Mouse (Mus musculus) heart, adult 2 months (tissue): ENCODE data around the gene Ptprn. TPM values are rescaled to one million over a fixed set of nuclear protein-coding genes. Genes with fewer than 3 reads are reported as not detected.

Source experiments
- DNase-seq, 2 experiments: peaks; one replicate each; pipeline ENCODE4 v3.0.0; 2021
- H3K27ac ChIP-seq: fragments of 200-600 bp; 2 replicates; pipeline ENCODE4 v1.8.1; 2022
- H3K27me3 ChIP-seq: fragments of 200-500 bp; 2 replicates; pipeline ENCODE4 v1.6.1; 2012; ENCODE audit warnings: mild to moderate bottlenecking, low read length, inconsistent platforms, mixed read lengths; ENCODE audit not compliant: control insufficient read depth, insufficient read depth
- H3K36me3 ChIP-seq: fragments of 200-500 bp; 2 replicates; pipeline ENCODE4 v1.6.1; 2012; ENCODE audit warnings: low read length, inconsistent platforms; ENCODE audit not compliant: control insufficient read depth, insufficient read depth
- H3K4me1 ChIP-seq: fragments of 200-500 bp; 2 replicates; pipeline ENCODE4 v1.6.1; 2011; ENCODE audit warnings: low read length; ENCODE audit not compliant: control insufficient read depth, insufficient read depth
- H3K4me3 ChIP-seq: fragments of 200-600 bp; 2 replicates; pipeline ENCODE4 v1.8.1; 2022
- H3K79me2 ChIP-seq: fragments of 200-500 bp; replicated peaks from 2 replicates; pipeline ENCODE4 v1.6.1; 2012; ENCODE audit warnings: mild to moderate bottlenecking, inconsistent platforms, low read length, moderate library complexity, mixed read lengths; ENCODE audit not compliant: control insufficient read depth, insufficient read depth
- H3K9ac ChIP-seq: fragments of 200-500 bp; 2 replicates; pipeline ENCODE4 v1.6.1; 2012; ENCODE audit warnings: low read depth, mild to moderate bottlenecking, control low read depth, inconsistent platforms, low read length, mixed read lengths
- CTCF ChIP-seq: fragments of 200-600 bp; IDR thresholded peaks from 2 replicates; pipeline ENCODE4 v1.8.1; 2022; ENCODE audit warnings: antibody characterized with exemption, mild to moderate bottlenecking, moderate library complexity
- EP300 ChIP-seq: fragments of 200-500 bp; IDR thresholded peaks from 2 replicates; pipeline ENCODE4 v1.6.1; 2011; ENCODE audit warnings: low read depth, low read length, control low read depth; ENCODE audit not compliant: insufficient read depth
- POLR2A ChIP-seq: fragments of 200-500 bp; IDR thresholded peaks from 2 replicates; pipeline ENCODE4 v1.6.1; 2011; ENCODE audit warnings: mild to moderate bottlenecking, low read depth, low read length, control low read depth; ENCODE audit not compliant: insufficient read depth
- WGBS: fragments of 180-500 bp; shearing (Covaris S2); methylation state at CpG from one replicate; pipeline ENCODE4 v1.1.7; 2018; 5-methylcytosine and 5-hydroxymethylcytosine counted together
- intact Hi-C: fragments of 180-260 bp; cut with DNase I; formaldehyde crosslinking; loops from one replicate; pipeline ENCODE4 v1.15.1; 2025
- polyA plus RNA-seq: library from polyadenylated mRNA; depleted of rRNA; stranded (reverse); fragments of >200 nt; gene quantifications from 2 replicates; pipeline ENCODE4 v1.2.3, GENCODE M21; 2012
- total RNA-seq, 2 experiments: library from RNA; stranded (reverse); gene quantifications; 2 replicates each; pipeline ENCODE4 v1.2.3; 2021

Gene Ptprn
- total and polyA plus RNA-seq, 3 experiments: 1.1 to 3.2 (median 1.8) TPM

DNA sequence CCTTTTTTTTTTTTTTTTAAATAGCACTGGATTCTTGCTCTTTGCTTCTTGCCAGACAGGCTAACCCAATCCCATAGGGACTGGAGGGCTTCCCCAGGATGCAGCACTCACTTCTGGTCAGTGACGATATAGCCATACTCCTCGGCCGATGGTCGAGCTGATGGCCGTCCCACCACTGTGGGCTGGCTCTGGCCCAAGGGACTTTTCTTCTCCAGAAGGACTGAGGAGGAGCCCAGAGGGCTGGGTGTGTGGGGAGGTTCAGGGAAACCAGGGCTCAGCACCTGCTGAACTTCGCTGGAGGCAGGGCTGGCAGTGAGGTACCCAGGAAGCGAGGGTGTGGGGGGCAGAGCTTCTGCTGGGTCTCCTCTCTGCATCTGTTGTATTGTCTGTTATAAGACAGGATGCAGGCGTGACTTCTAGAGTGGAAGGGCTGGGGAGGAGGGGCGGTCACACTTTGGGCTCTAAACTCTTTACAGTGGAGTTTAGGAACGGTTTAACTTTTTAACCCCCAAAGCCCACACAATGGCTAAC lies 8.7 kb downstream of the Ptprn start:
- Histone ChIP-seq H3K9ac (no peak overlapping the region), H3K4me1 (peaks cover 2% of the 10 kb centered on the region), H3K27me3 (no peaks in the 10 kb centered on the region), H3K36me3 (no peaks in the 10 kb centered on the region), H3K79me2 (no peaks in the 10 kb centered on the region), H3K27ac (no peak overlapping the region), H3K4me3 (no peak overlapping the region)
- TF ChIP-seq EP300 (no peak), CTCF (no peak), POLR2A (no peak)
- WGBS: 28% methylated on average over 10 of the region's 10 CpGs
- intact Hi-C loops: no loop called here
- no peak for DNase-seq

DNA sequence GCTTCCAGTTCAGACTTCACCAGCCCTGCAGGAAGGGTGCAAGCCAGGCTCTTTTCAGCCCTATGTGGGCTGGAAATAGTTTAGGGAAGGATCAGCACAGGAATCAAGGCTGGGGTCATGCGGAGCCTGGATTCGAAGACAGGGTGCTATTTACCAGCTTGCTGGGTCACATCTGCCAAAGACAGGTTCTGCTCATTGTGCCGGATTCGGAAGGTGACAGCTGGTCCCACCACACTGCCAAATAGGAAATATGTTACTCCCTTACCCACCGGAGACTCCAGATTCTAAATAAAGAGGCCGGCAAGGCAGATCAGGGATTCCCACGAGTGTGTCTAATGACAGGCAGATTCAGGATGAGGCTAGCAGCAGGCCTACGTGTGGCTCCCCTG lies 9.7 kb downstream of the Ptprn start:
- H3K4me1 ChIP-seq: peaks cover 2% of the 10 kb centered on the region
- H3K79me2 ChIP-seq: no peaks in the 10 kb centered on the region
- H3K9ac ChIP-seq: no peak overlapping the region
- WGBS: 59% methylated on average over 8 of the region's 8 CpGs
- DNase-seq: no peak
- H3K36me3 ChIP-seq: no peaks in the 10 kb centered on the region
- H3K27ac ChIP-seq: no peak overlapping the region
- TF ChIP-seq CTCF: no peak
- TF ChIP-seq EP300: no peak
- no peak overlapping the region for H3K4me3 ChIP-seq
- intact Hi-C loops: loop anchor here (5.0 kb wide), 3 partner anchors 63 to 307 kb away; partner anchors contain the start of genes Abcb6 and Dnpep
- H3K27me3 ChIP-seq: no peaks in the 10 kb centered on the region

DNA sequence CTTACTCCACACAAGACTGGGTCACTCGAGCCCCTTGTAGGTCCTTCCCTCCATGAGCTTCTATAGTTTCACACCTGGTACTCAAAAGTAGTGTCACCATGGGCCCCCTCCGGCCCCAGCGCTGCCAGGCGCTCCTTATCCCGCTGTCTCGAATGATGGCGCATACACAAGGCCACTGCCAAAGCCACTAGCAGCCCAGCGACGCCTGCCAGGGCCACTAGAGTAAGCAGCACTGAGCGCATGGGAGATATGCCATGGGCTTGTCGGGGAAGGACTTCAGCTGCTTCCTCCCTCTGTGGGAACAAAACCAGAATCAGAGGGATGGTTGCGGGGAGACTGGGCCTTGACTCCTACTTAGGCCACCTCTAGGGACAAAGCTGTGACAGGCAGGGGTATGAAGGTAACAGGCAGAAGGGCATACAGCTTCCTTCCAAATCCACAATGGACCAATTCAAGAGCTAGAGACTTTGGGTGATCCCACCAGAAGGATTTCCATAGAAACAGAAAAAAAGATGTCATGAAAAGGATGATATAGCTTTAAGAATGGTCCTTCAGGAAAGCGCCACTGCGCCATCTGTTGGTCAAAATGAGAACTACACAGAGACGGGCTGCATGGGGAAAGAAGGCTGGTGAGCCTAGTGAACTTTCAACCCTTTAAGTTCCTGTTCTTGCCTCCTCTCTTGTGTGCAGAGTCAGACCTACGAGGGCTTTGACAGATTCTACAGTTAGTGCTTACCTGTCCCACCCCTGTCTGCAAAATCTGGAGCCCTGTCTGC lies 10.3 kb downstream of the Ptprn start:
- intact Hi-C loops: loop anchor here (5.0 kb wide), 3 partner anchors 63 to 307 kb away; partner anchors contain the start of genes Abcb6 and Dnpep
- no peaks in the 10 kb centered on the region for H3K36me3 ChIP-seq
- no peak overlapping the region for H3K9ac ChIP-seq
- TF ChIP-seq POLR2A (no peak), CTCF (peak; percentile 100)
- peak; percentile 74 to 87 for DNase-seq
- no peaks in the 10 kb centered on the region for H3K79me2 ChIP-seq
- H3K27ac ChIP-seq: no peak overlapping the region
- no peaks in the 10 kb centered on the region for H3K27me3 ChIP-seq
- H3K4me1 ChIP-seq: peaks cover 2% of the 10 kb centered on the region
- no peak overlapping the region for H3K4me3 ChIP-seq
- WGBS: 58% methylated on average over 16 of the region's 16 CpGs

DNA sequence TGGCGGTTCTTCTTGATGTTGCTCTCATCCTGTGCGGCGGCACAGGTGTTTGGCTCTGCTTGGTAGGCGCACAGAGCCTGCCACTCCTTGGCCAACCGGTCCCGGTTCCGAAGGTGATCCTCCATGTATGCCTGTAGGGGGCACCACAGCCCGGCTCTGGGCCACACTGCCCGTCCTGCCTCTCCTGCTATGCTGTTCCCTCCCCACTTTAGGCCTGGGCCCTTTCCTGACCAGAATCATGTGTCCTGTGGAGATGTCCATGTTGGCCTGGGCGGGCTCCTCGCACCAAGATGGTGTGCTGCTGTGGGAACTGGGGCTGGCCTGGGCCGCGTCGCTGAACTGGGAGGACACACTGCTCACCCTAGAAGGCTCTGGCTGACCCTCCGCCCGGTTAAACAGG lies 11.3 kb downstream of the Ptprn start:
- DNase-seq: no peak

DNA sequence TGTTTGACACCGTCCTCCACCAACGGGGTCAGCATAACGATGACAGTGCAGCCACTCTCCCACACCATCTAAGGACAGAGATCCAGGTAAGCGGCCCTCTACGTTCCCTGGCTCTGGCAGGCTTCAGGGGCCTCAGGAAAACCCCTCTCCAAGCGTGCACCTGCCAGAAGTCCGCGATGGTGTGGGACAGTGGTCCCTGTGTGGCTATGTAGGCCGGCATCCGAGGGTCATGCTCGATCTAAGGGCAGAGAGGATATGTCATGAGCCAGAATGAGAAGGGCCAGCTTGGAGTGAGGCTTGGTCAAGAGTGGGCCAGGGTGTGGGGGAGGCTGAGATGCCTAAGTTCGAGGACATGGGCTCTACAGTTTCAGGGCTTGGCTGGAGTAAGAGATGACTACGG lies 12.0 kb downstream of the Ptprn start:
- Histone ChIP-seq H3K9ac (no peak overlapping the region), H3K36me3 (no peaks in the 10 kb centered on the region), H3K4me1 (peaks cover 10% of the 10 kb centered on the region), H3K79me2 (no peaks in the 10 kb centered on the region), H3K27ac (no peak overlapping the region), H3K27me3 (no peaks in the 10 kb centered on the region), H3K4me3 (no peak overlapping the region)
- DNase-seq: no peak
- 71% methylated on average over 13 of the region's 13 CpGs for WGBS
- intact Hi-C loops: loop anchor here (5.0 kb wide), 3 partner anchors 65 to 305 kb away; partner anchors contain the start of genes Abcb6 and Dnpep
- no peak for TF ChIP-seq POLR2A
- TF ChIP-seq CTCF: no peak
- TF ChIP-seq EP300: no peak

More for the DNA sequence above, 11.3 kb downstream of the Ptprn start:
- intact Hi-C loops: loop anchor here (5.0 kb wide), 3 partner anchors 64 to 306 kb away; partner anchors contain the start of genes Abcb6 and Dnpep
- 66% methylated on average over 16 of the region's 16 CpGs for WGBS
- Histone ChIP-seq H3K36me3 (no peaks in the 10 kb centered on the region), H3K27ac (no peak overlapping the region), H3K79me2 (no peaks in the 10 kb centered on the region), H3K4me3 (no peak overlapping the region), H3K9ac (no peak overlapping the region), H3K4me1 (peaks cover 7% of the 10 kb centered on the region), H3K27me3 (no peaks in the 10 kb centered on the region)
- TF ChIP-seq CTCF (peak; percentile 20; the same call in 1 of the 2 replicates), POLR2A (no peak), EP300 (no peak)
